Mouse (Mus musculus) brain, adult 2 months (tissue): ENCODE data around the gene Myl4.
A peak's percentile ranks its signal among the peaks of the same experiment; 100 is the strongest.

ENCODE experiments used
- DNase-seq: peaks from one replicate; pipeline ENCODE4 v3.0.0; 2011; ENCODE audit warnings: low read depth, low spot score

The Myl4 gene

DNA sequence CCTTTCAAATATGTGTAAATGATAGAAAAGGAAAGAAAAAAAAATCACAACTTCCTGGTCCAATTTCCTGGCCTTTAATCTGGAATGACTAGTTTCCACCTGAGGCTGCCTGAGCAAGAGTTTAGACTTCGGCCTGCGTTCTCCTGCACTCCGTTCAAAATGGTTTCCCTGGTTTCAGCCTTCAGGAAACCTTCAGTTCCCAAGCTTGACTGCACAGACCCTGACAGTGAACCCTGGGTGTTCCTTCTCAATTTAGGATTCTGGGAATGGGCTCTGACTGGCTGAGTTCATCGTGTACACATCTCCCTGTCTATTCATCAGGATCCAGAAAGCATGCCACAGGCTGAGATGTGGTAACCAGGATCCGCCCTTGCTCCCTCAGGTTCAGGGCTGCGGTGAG, 53.7 kb downstream of the Myl4 start:
- DNase-seq: no peak

GRCm38 (mm10) chr11:104607491-104608245, 57.2 kb downstream of the Myl4 start, which contains the start of gene Itgb3:
Itgb3 (plus strand) TSS chr11:104608000.
- DNase-seq: peak; percentile 77

DNA sequence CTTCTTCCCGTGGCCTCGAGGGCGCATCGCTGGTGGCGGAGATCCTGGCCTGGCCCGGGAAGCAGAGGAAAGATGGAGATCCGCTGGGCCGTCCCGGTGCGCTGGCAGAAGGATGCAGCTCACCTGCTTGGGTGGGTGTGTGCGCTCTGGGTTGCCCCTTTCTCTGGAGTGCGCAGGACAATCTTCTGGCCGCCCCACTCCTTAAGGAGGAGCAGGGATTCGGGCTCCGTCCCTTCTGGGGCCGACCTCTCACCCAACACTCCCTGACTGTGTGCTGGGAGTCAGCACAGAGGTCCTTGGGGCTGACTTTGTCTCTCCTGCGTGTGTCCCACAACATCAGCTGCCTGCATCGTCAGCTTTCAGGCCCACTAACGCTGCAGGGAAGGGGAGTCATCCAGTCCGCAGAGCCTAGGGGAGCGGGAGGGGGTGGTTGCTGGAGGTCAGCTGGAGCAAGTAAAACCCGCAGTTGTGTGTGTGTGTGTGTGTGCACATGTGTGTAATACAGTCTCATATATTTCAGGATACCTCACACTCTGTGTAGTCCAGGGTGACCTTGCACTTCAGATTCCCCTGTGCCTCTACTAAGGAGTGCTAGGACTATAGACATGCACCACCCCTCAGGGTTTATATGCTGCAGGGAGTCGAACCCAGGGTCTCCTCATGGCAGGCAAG, 57.9 kb downstream of the Myl4 start:
- DNase-seq: no peak

- DNase-seq: no peak
Measured at GRCm38 (mm10) chr11:104609033-104609684, 58.7 kb downstream of the Myl4 start.

GRCm38 (mm10) chr11:104609733-104610132, 59.3 kb downstream of the Myl4 start:
- no peak for DNase-seq

DNA sequence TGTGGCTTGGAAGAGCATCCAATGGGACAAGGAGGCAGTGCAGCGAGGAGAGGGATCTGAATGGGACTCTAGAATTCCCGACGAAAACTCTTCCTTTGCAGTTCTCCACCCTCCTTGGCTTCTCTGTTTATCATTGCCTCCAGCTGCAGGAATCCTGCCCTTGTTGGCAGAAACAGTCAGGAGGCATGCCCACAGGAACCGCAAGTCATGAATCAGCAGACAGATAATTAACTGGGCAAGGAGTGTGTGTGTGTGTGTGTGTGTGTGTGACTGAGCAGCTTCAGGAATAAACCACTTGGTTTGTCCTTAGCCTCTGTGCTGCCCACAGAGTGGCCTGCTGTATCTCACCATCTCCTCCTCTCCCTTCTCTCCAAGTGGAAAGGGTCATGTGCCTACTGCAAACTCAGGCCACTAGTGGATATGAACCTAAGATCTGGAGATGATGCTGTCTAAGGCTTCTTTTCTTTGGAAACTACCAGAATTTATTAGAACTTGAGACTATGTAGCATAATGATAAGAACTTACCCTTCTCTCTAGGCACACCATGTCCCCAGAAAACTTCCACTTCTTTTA, 61.2 kb downstream of the Myl4 start:
- peak; percentile 37 for DNase-seq

- no peak for DNase-seq
Measured at GRCm38 (mm10) chr11:104613551-104613950, 63.1 kb downstream of the Myl4 start.

- no peak for DNase-seq
Measured at GRCm38 (mm10) chr11:104614130-104614529, 63.7 kb downstream of the Myl4 start.

- DNase-seq: no peak
Measured at GRCm38 (mm10) chr11:104616182-104616581, 65.7 kb downstream of the Myl4 start.

GRCm38 (mm10) chr11:104618638-104619076, 68.2 kb downstream of the Myl4 start:
- no peak for DNase-seq

GRCm38 (mm10) chr11:104619084-104620022, 68.9 kb downstream of the Myl4 start:
- DNase-seq: no peak

- peak; percentile 55 for DNase-seq
Measured at GRCm38 (mm10) chr11:104622040-104622962, 71.8 kb downstream of the Myl4 start.

- peak; percentile 75 for DNase-seq
Measured at GRCm38 (mm10) chr11:104624791-104625391, 74.4 kb downstream of the Myl4 start.

DNA sequence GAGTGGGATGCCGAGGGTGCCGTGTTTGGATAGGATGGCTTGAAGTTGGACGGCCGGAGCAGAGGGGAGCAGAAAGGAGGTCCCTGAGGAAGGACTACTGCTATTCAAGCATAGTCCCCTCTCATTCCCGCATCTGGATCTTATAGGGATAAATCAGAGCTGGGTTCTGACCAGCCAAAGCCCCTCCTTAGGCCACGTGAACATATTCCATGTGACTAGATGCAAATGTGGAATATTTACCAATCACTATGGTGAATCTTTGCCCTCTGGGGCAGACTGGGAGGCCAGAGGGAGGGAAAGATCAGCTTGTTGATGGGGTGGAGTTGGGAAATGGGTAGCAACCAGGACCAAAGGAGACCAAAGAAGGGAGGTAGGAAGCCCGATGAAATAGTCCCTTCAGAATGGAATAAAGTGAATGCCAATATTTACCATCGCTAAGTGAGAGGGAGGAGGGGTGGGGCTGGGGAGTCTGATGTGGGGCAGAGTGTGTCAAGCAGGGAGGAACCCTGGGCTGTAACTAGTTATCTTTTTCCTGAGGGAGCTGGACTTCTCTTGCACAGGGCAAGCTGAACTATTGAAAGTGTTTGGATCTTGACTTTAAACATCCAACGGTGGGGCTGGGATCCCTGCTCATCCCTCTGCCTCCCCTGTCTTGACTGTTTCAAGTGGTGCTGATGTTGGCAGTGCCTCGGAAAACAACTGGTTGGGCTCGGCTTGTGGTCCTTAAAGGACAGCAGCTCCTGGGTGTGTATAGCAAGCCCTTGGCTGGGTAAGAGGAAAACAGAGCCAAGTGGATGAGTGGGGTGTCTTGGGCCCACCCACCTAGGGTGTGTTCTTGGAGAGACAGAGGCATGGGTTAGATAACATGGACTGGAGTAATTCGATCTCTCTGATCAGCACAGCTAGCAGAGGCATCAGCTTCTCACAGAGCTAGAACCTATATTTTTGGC, 75.3 kb downstream of the Myl4 start:
- no peak for DNase-seq

DNA sequence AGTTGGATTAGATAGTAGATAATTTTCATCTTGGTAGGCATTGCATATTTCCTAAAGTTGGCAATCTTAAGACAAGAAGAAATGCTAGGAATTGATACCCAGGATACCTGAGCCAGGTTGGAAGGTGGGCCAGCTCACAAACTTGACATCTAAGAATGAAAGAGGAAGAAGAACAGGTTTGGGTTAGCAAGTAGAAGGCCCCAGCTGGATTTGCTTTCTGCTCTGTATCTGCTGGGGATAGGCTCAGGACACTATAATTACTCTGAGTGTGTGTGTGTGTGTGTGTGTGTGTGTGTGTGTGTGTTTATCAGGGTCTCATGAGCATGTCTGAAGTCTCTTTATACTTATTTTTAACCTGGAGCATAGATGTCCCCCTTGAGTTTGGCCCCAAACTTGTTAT, 76.2 kb downstream of the Myl4 start:
- DNase-seq: no peak

GRCm38 (mm10) chr11:104627616-104628301, 77.3 kb downstream of the Myl4 start:
- no peak for DNase-seq

- DNase-seq: no peak
Measured at GRCm38 (mm10) chr11:104628566-104628965, 78.1 kb downstream of the Myl4 start.
